Mouse (Mus musculus) urinary bladder, adult 18-20 months (tissue): ENCODE measurements at regions not wholly inside any gene's neighbourhood (a gene's known extent, or its start where the extent isn't known, plus 50 kb on each side); places are given as distances from the start of the nearest gene placed in this dataset.
A peak's percentile ranks its signal among the peaks of the same experiment; 100 is the strongest.

Source experiments
- DNase-seq, 2 experiments: peaks; one replicate each; pipeline ENCODE4 v3.0.0; 2022; ENCODE audit warnings: low spot score in 2 of 2, mixed read lengths in 2 of 2

DNA sequence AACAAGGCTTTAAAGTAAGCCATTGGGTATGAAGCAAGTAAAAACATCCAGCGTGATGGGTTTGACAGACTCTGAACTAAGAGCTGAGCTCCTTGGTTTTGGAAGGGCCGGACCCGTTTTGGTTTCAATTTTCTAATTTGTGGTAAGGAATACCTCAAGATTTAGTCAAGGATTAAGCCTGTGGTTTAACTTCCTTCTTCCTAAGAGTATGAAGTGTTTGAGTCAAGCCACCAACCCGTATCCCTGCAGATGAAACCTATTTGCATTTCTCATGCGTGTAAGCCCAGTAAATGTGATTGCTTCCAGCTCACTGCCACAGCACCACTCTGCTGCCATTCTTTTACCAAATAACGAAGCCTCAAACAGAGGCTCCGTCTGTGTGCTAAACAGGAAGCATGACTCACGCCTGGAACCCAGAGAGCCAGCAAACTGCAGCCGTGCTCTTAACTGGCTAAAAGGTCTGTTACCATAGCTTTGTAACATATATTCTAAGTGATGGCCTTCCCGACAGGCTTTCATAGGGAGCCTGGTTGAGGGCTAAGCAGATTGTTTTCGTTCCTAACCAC is 149.7 kb downstream of the Etv1 start:
- DNase-seq: peak; percentile 2 to 9

DNA sequence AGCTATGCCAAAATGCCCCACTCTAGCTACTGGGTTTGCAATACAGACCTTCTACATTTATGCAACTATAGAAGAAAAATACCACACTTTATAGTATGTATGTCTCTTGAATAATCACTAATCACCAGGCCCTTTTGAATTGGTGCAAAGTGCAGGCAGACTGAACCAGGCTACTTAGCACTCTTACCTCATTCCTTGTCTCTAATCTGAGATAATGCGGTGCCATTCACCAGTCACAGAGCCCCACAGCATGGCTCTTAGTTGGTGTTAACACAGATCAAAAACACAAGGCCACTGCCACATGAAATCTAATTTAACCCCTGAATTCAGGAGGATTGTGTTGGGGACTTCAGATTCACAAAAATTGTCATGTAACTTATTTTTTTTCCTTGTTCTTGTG is 150.5 kb downstream of the Etv1 start:
- no peak for DNase-seq

DNA sequence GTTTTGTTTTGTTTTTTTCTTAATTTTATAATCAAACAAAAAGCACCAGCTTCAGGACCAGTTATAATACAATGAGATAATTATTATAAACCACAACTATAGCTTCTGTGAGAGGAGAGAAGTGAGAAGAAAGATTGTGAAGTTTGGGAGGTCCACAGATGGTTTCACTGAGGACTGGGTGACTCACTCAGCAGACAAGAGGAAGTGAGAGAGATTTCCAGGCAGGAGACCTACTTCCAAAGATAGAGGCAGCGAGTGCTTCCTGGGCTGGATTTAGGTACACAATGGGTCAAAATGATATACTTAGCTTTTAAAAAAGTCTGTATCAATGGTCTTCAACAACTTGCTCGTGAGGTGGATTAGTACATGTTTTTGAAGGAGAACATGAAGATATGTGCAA is 152.6 kb downstream of the Etv1 start:
- DNase-seq: no peak

DNA sequence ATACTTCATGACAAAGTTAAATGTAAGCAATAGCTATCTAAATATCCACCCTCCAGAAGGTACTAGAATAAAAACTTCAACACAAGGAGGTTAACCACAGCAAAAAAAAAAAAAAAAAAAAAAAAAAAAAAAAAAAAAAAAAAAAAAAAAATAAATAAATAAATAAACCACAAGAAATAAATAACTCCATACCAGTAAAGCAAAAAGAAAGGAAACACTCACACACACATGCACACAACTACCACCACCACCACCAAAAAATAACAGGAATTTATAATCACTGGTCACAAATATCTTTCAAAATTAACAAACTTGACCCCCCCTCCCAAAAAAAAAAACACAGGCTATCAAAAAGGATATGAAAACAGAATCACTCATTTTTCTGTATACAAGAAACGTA is 180.4 kb downstream of the Etv1 start:
- DNase-seq: no peak

DNA sequence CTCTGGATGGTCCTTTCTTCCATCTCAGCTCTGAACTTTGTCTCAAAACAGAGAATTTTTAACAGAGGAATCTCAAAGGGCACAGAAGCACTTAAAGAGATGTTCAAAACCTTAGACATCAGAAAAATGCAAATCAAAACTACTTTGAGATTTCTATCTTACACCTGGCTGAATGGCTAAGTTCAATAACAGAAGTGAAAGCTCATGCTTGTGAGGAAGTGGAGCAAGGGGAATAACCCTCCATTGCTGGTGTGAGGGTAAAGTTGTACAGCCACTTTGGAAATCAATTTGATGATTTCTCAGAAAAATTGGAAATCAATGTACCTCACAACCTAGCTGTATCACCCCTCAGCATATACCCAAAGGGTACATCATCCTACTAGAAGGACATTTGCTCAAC is 183.1 kb downstream of the Etv1 start:
- DNase-seq: no peak

DNA sequence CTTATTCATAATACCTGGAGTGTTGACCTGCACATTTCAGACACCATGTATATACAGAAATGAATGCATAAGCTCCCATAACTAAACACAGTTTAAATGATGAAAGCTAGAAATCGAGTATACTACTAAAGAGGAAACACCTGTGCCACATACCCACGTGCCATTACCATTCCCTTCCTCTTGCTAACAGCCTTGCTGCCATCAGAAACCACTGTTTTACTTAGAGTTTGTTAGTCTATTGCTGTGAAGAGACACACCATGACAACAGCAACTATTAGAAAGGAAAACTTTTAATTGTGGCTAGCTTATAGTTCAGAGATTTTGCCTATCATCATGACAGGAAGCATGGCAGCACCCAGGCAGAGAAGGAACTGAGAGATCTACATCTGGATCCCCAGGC is 191.2 kb downstream of the Etv1 start:
- DNase-seq: no peak

DNA sequence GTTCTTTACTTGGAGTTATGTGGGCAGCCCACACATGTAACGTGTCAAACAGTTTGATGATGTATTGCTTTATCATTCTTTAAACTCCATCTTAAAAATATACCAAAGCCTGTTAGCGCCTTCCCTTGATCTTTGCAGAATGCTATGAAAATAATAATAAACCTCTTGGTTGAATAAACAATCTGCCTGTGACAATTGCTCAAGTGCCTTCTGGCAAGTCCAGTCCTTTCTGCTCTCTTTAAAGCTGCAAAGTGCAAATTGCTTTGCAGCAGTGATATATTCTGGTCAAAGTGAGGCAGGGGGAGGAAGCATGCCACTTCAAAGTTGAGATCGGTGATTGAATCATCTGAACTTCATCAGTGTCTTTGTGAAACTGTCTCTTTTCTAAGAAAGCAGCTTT is 193.0 kb downstream of the Etv1 start:
- no peak for DNase-seq

DNA sequence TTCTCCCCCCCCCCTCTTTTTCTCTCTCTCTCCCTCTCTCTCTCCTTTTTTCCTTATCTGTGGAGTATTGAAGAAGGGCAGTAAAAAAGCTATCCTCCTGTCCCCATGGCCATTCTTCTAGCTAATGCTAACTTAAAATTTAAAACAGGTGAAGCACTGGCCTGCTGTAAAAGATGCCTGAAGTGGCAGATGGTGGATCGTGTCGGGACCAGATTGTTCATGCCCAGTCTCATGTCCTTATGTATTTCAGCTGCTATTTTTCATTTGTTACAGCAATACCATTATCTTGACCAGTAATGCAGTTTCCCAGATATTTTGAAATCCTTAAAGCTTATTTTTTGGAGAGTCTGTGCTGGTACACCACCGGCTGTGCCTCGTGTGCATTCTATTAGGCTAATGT is 196.3 kb downstream of the Etv1 start:
- no peak for DNase-seq

DNA sequence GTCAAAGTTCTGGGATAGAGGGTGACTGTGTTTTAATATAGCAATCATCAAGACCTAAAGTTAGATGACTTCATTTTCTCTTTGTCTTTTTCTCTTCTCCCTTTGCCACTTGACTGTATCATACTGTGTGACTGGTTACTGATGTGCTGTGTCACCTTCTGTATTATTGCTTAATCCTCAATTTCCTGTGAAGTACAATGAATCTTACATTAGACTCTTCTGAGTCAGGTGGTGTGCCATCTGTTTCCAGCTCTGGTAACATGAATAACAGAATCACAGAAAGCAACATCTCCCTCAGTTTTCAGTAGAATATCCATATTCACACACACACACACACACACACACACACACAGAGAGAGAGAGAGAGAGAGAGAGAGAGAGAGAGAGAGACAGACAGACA is 203.2 kb downstream of the Etv1 start:
- no peak for DNase-seq

DNA sequence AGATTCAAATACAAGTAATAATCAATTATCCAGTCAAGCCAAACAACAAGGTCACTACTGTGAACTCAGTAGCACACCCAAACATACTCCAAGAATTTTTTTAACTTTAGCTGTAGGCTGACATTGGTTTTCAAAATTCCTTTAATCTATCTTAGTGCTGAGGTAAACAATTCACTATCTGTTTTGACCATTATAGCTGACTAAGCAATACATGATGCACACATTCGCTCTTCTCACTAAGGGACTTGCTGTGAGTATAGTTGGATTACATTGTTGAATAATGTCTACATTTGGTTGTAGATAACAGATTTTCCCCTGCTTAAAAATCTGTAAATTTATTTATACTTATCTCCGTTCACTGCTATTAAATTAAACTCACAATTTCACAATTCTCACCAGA is 206.7 kb downstream of the Etv1 start:
- DNase-seq: no peak

DNA sequence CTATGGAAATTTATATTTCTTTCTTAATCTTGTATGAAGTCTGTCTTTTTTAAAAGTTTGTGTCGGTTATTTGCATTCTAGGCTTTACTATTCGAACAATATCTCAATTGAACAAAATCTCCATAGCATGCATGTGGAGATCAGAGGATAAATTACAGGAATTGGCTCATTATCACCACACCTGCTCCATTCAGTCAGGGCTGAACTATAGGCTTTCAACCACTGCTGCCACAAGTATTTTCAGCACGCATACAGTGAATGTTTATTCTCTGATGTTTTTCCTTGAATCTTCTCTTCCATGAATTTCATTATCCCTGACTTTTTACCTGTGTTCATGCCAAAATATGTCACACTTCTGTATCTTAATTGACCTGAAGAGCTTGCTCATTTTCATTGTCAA is 207.2 kb downstream of the Etv1 start:
- no peak for DNase-seq

DNA sequence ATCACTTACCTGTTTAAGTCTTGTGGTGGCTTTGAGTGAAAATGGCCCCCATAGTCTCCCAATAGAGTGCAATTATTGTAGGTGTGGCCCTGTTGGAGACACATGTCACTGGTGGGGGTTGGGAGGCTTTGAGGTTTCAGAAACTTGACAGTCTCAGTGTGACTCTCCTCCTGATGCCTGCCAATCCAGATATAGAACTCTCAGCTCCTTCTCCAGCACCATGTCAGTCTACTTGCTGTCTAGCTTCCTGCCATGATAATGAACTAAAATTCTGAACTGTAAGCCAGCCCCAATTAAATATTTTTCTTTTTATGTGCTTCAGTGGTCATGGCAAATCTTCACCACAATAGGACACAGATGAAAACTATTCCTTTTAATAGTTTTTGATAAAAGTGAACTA is 208.1 kb downstream of the Etv1 start:
- DNase-seq: no peak

DNA sequence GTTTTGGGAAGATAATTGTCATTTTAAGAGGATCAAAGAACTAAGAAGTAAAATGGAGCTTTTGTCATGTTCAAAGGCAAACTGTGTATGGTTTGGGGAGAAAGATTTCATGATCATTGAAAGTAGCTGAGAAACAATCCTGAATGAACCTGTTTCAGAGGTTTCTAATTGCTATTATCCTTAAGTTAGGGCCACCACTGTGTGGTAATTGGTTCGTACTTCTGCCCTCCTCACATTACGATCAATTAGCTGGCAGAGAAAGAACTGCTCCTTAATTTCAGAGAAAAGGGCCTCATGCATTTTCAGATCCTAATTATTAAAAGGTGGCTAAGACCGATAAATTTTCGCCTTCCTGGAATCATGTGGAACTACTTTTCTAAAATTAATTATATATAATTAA is 208.6 kb downstream of the Etv1 start:
- no peak for DNase-seq

DNA sequence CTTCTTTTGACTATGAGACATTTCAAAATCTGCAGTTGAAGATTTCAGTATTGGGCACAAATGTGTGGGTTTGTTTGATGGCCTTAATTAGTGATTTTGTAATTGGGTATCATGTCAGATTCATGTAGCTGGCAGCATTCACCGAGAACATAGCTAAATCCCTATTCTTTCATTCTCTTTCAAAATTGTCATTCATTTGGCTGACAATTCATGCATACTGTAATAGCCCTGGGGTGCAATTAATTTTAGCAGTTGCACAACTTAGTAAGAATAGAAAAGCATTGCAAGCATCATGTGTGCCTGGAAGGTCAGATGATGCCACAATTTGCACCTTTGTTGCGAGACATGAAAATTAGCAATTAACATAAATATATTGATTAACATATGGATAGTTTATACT is 248.0 kb downstream of the Etv1 start:
- no peak for DNase-seq

DNA sequence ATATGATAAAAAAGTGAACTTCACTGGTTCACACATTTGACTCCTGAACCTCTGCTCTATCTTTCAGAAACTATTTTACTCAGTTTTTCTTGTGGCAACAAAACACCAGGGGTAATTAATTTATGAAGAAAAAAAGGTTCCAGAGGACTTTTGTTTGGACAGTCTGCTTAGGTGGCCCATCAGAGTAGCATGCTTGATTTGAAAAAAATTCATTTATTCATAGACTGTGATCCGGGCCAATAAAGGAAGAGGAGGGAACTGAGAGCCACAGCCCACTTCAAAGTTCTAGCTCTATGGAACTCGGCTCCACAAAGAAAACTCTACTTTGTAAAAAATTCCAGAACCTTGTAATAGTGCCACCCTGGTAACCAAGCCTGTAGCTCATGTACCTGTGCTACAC is 248.8 kb downstream of the Etv1 start:
- DNase-seq: no peak

DNA sequence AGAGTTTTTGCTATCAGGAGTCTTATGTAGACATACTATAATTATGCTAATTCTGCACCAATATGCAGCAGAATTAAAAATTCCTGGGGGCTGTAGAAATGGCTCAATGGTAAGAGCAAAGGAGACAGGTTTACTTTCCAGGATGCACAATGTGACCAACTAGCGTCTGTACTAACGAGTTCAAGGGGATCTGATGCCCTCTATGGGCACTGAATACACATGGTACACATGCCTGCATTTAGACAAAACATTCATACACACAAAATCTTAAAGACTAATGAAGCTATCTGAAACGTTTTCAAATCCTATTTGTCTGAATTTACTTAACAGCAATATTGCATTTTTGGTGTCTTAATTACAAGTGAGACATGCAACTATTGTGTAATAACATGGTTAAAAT is 254.8 kb downstream of the Etv1 start:
- DNase-seq: no peak

DNA sequence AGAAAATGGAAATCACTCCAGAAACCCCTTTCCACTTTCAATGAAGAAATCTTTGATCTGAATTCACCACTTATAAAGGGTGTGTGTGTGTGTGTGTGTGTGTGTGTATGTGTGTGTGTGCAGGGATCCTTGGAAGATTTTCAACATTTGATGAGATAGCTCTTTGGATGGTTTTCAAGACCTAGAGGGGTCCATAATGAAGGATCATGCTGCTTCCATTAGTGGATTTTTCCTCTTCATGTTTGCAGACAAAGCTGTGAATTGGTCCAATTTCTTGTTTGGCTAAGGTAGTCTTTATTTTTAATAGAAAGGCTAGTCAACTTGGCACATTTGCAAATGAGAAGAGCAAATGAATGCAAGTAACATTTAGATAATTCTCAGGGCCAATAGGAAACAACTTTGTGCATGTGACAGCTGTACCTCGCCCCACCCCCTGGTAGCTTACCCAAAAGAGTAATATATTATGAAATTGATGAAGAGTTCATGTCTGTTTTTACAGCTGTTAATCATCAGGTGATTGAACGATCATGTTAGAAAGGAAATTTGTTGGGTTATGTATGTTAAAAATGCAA is 257.4 kb downstream of the Etv1 start:
- no peak for DNase-seq

DNA sequence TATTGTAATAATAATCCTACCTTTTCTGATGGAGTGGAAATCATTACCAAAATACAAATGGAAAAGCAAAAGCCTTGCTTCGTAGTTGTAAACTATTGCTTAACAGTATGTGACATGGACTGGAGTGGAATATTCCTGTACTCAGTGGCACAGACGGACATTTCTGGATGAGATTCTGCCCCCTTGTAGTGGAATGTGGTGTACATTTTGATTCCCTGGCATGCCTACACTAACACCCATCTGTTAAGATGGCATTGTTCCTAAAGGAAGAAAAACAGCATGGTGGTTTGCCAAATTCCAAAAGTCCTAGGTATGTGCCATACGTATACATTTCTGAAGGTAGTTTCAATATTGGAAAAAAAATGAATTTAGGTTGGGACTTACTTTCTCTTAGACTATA is 258.9 kb downstream of the Etv1 start:
- no peak for DNase-seq

DNA sequence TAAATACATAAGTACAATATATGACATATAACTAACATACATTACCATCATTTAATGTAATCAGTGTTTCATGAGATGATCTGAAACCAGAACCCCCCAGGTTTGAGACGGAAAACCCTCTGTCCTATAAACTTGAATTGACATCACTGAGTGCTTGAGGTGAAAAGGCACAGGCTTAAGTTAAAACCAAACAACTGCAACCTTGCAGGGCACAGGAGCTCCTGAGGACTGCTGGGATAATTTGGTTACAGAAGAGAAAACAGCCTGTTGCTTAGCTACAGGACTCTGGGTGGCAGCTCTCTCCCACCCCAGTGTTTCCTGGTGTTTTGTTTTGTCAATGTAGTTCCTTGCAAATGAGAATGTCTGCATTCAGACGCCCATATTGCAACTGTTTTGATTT is 259.5 kb downstream of the Etv1 start:
- no peak for DNase-seq

DNA sequence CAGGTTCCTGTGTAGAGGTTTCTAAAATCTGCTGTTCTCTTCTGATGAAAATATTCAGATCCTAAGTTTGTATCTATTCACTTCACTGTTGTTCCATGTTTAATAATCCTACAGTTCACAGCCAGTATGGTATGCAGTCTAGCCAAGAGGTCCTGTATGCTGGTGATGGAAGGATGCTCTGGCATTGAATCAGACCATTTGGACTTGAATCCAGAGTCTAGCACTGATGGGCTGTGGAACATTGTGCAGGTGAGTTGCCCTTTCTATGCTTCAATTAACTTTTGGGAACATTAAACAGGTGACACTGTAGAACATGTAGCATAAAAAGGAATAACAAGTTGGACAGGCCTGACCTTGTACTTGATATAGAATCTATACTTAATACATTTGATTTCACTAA is 267.9 kb downstream of the Etv1 start:
- DNase-seq: no peak

DNA sequence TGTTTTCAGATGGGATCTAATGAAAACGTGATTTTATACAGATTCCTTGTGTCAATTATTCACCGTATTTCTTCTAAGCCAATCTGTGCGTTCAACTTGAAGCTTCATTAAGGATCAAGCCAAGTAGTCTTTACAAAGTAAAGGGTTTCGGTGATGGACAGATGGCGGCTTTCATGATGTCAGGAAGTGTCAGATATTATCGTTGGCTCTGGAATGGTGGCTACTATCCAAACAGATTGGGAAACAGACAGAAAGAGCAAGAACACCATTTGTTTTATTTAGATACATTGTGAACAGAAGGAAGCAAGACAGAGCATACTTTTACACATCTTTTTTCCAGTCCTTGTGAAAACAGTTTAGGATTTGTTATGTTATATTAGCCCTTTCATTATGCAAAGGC is 269.3 kb downstream of the Etv1 start:
- DNase-seq: no peak

DNA sequence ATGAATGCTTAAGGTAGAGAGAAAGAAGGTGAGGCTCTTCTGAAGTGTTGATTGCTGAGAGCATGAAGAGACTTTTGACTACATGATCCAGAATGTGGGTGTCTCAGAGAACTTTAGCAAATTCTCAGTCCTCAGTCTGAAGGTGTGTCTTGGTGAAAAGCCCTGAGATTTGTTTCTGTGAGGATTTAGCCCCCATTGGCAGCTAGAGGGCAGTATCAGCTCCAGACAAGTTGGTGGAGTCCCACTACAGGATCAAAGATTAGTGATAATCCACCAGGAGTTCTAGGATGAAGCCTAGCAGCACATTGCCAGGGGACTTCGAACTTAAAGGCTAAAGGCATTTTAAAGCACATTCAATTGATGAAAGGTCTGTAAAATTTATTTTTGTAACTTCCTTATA is 269.8 kb downstream of the Etv1 start:
- DNase-seq: no peak

DNA sequence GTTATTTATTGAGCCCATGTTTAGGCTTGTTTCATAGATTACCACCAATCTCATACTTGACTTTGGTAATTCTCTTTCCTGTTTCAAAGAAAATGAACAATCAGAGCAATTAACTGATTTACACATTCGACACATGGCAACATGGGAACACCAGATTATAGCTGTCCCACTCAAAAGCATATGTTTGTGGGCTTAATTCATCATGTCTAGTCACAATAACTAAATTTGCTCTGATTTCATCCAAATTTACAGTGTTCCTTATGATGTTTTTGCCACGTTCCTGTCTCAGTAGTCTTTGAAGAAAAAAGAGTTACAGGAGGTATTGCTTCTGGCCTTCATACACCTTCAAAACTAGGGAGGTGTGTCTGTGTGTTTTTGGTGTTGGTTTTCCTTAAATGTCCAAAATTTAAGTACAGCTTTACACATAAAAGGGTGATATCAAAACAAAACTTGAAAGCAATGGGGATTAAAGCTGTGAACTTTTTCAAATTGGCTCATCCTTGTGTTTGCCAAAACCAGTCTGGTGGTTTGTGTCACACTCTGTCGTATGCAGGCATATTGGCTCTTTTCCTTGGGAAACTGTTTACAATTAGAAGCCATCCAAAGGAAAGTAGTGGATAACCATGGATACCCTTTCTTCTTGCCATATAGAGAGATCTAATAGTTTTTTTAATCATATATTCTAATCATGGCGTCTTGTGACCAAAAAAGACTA is 291.3 kb downstream of the Etv1 start:
- DNase-seq: no peak
